ENCODE assay signal across 8 mouse cellular contexts in genomic region chr3:53448208-53448607, GRCm38 (mm10). TPM values are rescaled to one million over a fixed set of nuclear protein-coding genes. Genes with fewer than 3 reads are reported as not detected.
DNase-seq lines count a peak whose midpoint lies in the region; ATAC-seq and TF ChIP-seq lines count a peak whose summit lies in the region.

No protein-coding gene starts in this region.

- H3K9me3 ChIP-seq in hindbrain, embryonic 11.5 days (ENCODE audit: control insufficient read depth, low read length), result no peaks in the 10 kb centered on the region
- no peaks in the 10 kb centered on the region for H3K9me3 ChIP-seq in hindbrain, embryonic 10.5 days
- H3K9me3 ChIP-seq in CH12.LX (replicated peaks; ENCODE audit: low read length), result no peaks in the 10 kb centered on the region
- H3K9me3 ChIP-seq in kidney, embryonic 16.5 days (ENCODE audit: low read length), result peaks cover 4% of the 10 kb centered on the region; the same call in 1 of the 2 replicates

- peak; percentile 84 for DNase-seq in hindbrain, embryonic 11.5 days (ENCODE audit: low spot score)
- no peak for DNase-seq in hindbrain, embryonic 10.5 days (ENCODE audit: low spot score)
- peak; percentile 79 for DNase-seq in CH12.LX (ENCODE audit: extremely low read depth)
- peak; percentile 55 for DNase-seq in cerebellum, adult 11 months
- peak; percentile 90 for DNase-seq in forelimb bud, embryonic 11.5 days (ENCODE audit: low read depth, low spot score)
- DNase-seq in lung, postnatal 36 days, result peak; percentile 84

- TF ChIP-seq CTCF in CH12.LX (conservative IDR thresholded peaks at IDR 0.05 in 1 of 2, IDR thresholded peaks at IDR 0.05 in 1 of 2; ENCODE audit: low read depth in 2 of 2, low read length in 2 of 2), result peak; percentile 48 to 76

- H3K27ac ChIP-seq in hindbrain, embryonic 11.5 days (ENCODE audit: low read depth, low read length), result no peak overlapping the region
- H3K27ac ChIP-seq in hindbrain, embryonic 10.5 days, result no peak overlapping the region
- H3K27ac ChIP-seq in CH12.LX (ENCODE audit: insufficient read depth, low read depth), result no peak overlapping the region
- no peak overlapping the region for H3K27ac ChIP-seq in kidney, embryonic 16.5 days (ENCODE audit: low read length)

- TF ChIP-seq RAD21 in CH12.LX (IDR thresholded peaks at IDR 0.05; ENCODE audit: low read depth, low read length), result peak; percentile 82

- H3K27me3 ChIP-seq in hindbrain, embryonic 11.5 days (ENCODE audit: control insufficient read depth, insufficient read depth, low read length), result no peaks in the 10 kb centered on the region
- no peaks in the 10 kb centered on the region for H3K27me3 ChIP-seq in hindbrain, embryonic 10.5 days (ENCODE audit: insufficient read depth, poor library complexity, severe bottlenecking)
- no peaks in the 10 kb centered on the region for H3K27me3 ChIP-seq in CH12.LX (replicated peaks)
- H3K27me3 ChIP-seq in kidney, embryonic 16.5 days (ENCODE audit: insufficient read depth, low read length), result no peaks in the 10 kb centered on the region

- peaks cover 4% of the 10 kb centered on the region; the same call in 1 of the 2 replicates for H3K36me3 ChIP-seq in hindbrain, embryonic 11.5 days (ENCODE audit: control insufficient read depth, insufficient read depth, low read length)
- peaks cover 35% of the 10 kb centered on the region for H3K36me3 ChIP-seq in hindbrain, embryonic 10.5 days
- H3K36me3 ChIP-seq in CH12.LX (replicated peaks in 1 of 2; ENCODE audit: control insufficient read depth in 1 of 2, insufficient read depth in 1 of 2, low read length in 1 of 2), result peaks cover 33 to 55% of the 10 kb centered on the region in 2 experiments
- H3K36me3 ChIP-seq in kidney, embryonic 16.5 days (ENCODE audit: insufficient read depth, low read length), result peaks cover 30% of the 10 kb centered on the region

- no peaks in the 10 kb centered on the region for H3K4me1 ChIP-seq in hindbrain, embryonic 11.5 days (replicated peaks; ENCODE audit: control insufficient read depth, insufficient read depth, low read length)
- peaks cover 10% of the 10 kb centered on the region for H3K4me1 ChIP-seq in hindbrain, embryonic 10.5 days (replicated peaks)
- peaks cover 6 to 27% of the 10 kb centered on the region in 2 experiments; a peak in 2 of 4 replicates for H3K4me1 ChIP-seq in CH12.LX (ENCODE audit: control insufficient read depth in 1 of 2, insufficient read depth in 2 of 2)
- H3K4me1 ChIP-seq in kidney, embryonic 16.5 days (ENCODE audit: insufficient read depth, low read length), result peaks cover 3% of the 10 kb centered on the region; the same call in 1 of the 2 replicates

- in situ Hi-C loops in CH12.LX (cut with MboI; ENCODE audit: low pct_ligation_motif_present, low pct_unique_long_range_greater_than_20kb, low sequenced_read_pairs), result loop anchor here (10.0 kb wide), 1 partner anchor 413 kb away; no protein-coding TSS in a partner anchor

- TF ChIP-seq EP300 in CH12.LX (IDR thresholded peaks at IDR 0.05; ENCODE audit: low read length), result no peak

- peak; percentile 53 for ATAC-seq in hindbrain, embryonic 11.5 days (ENCODE audit: low FRiP score)
- ATAC-seq in kidney, embryonic 16.5 days (ENCODE audit: low FRiP score, low TSS enrichment), result peak; percentile 17; the same call in 1 of the 2 replicates
- ATAC-seq in erythroblast, adult 5-6 weeks (replicated peaks; ENCODE audit: low FRiP score, poor library complexity, severe bottlenecking), result no peak

- TF ChIP-seq POLR2A in CH12.LX (IDR thresholded peaks at IDR 0.05; ENCODE audit: low read depth, low read length), result no peak

- no peak overlapping the region for H3K4me2 ChIP-seq in hindbrain, embryonic 11.5 days (replicated peaks; ENCODE audit: low read depth, low read length)
- H3K4me2 ChIP-seq in CH12.LX (ENCODE audit: insufficient read depth, low read depth, poor library complexity, severe bottlenecking), result no peak overlapping the region
- no peak overlapping the region for H3K4me2 ChIP-seq in kidney, embryonic 16.5 days (replicated peaks; ENCODE audit: low read depth, low read length)

- no peak overlapping the region for H3K4me3 ChIP-seq in hindbrain, embryonic 11.5 days (ENCODE audit: low read depth, low read length)
- no peak overlapping the region for H3K4me3 ChIP-seq in hindbrain, embryonic 10.5 days
- no peak overlapping the region for H3K4me3 ChIP-seq in CH12.LX (replicated peaks in 1 of 3; ENCODE audit: low read depth in 2 of 3, low read length in 2 of 3, poor library complexity in 1 of 3)
- no peak overlapping the region for H3K4me3 ChIP-seq in kidney, embryonic 16.5 days (ENCODE audit: low read length)

- no peak overlapping the region for H3K9ac ChIP-seq in hindbrain, embryonic 11.5 days (ENCODE audit: low read depth, low read length)
- H3K9ac ChIP-seq in CH12.LX (ENCODE audit: insufficient read depth, low read depth), result no peak overlapping the region
- H3K9ac ChIP-seq in kidney, embryonic 16.5 days (replicated peaks; ENCODE audit: low read length), result no peak overlapping the region

- no peaks in the 10 kb centered on the region for H3K79me2 ChIP-seq in CH12.LX (replicated peaks; ENCODE audit: control insufficient read depth, extremely low read depth, insufficient read depth, poor library complexity, severe bottlenecking)

- WGBS in hindbrain, embryonic 11.5 days, result 34% methylated on average over 2 of the region's 2 CpGs
- WGBS in hindbrain, embryonic 10.5 days, result 33% methylated on average over 2 of the region's 2 CpGs
- WGBS in kidney, embryonic 16.5 days, result 23% methylated on average over 2 of the region's 2 CpGs

- dilution Hi-C loops in CH12.LX (cut with MboI; ENCODE audit: extremely low pct_ligation_motif_present, extremely low pct_unique_long_range_greater_than_20kb, low sequenced_read_pairs), result no loop called here

TF ChIP-seq in CH12.LX, 34 proteins besides CTCF, POLR2A, EP300 and RAD21:
- peak; percentile 24; the same call in 1 of the 2 replicates for TF ChIP-seq JUND (conservative IDR thresholded peaks at IDR 0.05; ENCODE audit: low read depth, low read length)
- peak; percentile 56 for TF ChIP-seq SMC3 (IDR thresholded peaks at IDR 0.05; ENCODE audit: low read depth, low read length)
- no peak for TF ChIP-seq MYC (IDR thresholded peaks at IDR 0.05; ENCODE audit: low read depth, low read length)
- TF ChIP-seq POLR2AphosphoS2 (IDR thresholded peaks at IDR 0.05; ENCODE audit: low read depth, low read length), result 0 out of 2 replicates have a peak, but pooled peaks have one; percentile 31
- no peak for TF ChIP-seq USF2 (conservative IDR thresholded peaks at IDR 0.05; ENCODE audit: low read depth, low read length)

RNA-seq across cellular contexts. Expression of gene Nhlrc3, which starts 14.9 kb away (rescaled TPM):
- polyA plus RNA-seq in hindbrain, embryonic 11.5 days (2014; fragmentation: Nextera tagmentation; extraction: Ambion mirVana), result 8.2 and 9.6 TPM in 2 replicates
- 9.3 and 9.9 TPM in 2 replicates for polyA plus RNA-seq in hindbrain, embryonic 10.5 days (2016; fragmentation: Nextera tagmentation; extraction: Ambion mirVana)
- 4.6 and 5.8 TPM in 2 replicates for total RNA-seq in CH12.LX (2012; rRNA removed)
- 7.2 and 7.9 TPM in 2 replicates for total RNA-seq in CH12.LX (2014; rRNA removed)
- 7.2 and 7.3 TPM in 2 replicates for polyA plus RNA-seq in CH12.LX (2012; ENCODE audit: insufficient read length, low read depth)
- 11.5 and 11.9 TPM in 2 replicates for polyA plus RNA-seq in kidney, embryonic 16.5 days (2015; fragmentation: Nextera tagmentation; extraction: Ambion mirVana)
- total RNA-seq in erythroblast, adult 5-6 weeks (2015; ENCODE audit: low replicate concordance), result 0.96 and 3.6 TPM in 2 replicates
- 3.4 and 5.0 TPM in 2 replicates for total RNA-seq in erythroblast, adult 5-6 weeks (2017; ENCODE audit: low replicate concordance)

RNA-seq across cellular contexts. Expression of gene Proser1, which starts 15.3 kb away (rescaled TPM):
- polyA plus RNA-seq in hindbrain, embryonic 11.5 days (2014; fragmentation: Nextera tagmentation; extraction: Ambion mirVana), result 25.5 and 30.2 TPM in 2 replicates
- polyA plus RNA-seq in hindbrain, embryonic 10.5 days (2016; fragmentation: Nextera tagmentation; extraction: Ambion mirVana), result 22.4 and 24.2 TPM in 2 replicates
- 3.3 and 3.9 TPM in 2 replicates for total RNA-seq in CH12.LX (2012; rRNA removed)
- total RNA-seq in CH12.LX (2014; rRNA removed), result 2.2 and 2.9 TPM in 2 replicates
- 16.2 and 22.2 TPM in 2 replicates for polyA plus RNA-seq in CH12.LX (2012; ENCODE audit: insufficient read length, low read depth)
- 19.6 and 25.0 TPM in 2 replicates for polyA plus RNA-seq in kidney, embryonic 16.5 days (2015; fragmentation: Nextera tagmentation; extraction: Ambion mirVana)
- 10.4 and 11.7 TPM in 2 replicates for total RNA-seq in erythroblast, adult 5-6 weeks (2015; ENCODE audit: low replicate concordance)
- 0.34 and 1.1 TPM in 2 replicates for total RNA-seq in erythroblast, adult 5-6 weeks (2017; ENCODE audit: low replicate concordance)

RNA-seq across cellular contexts. Expression of gene Stoml3, which starts 40.2 kb away (rescaled TPM):
- polyA plus RNA-seq in hindbrain, embryonic 11.5 days (2014; fragmentation: Nextera tagmentation; extraction: Ambion mirVana), result not detected in 2 replicates
- 0.09 TPM in 1 of 2 replicates, not detected in the other for polyA plus RNA-seq in hindbrain, embryonic 10.5 days (2016; fragmentation: Nextera tagmentation; extraction: Ambion mirVana)
- not detected in 2 replicates for total RNA-seq in CH12.LX (2012; rRNA removed)
- total RNA-seq in CH12.LX (2014; rRNA removed), result not detected in 2 replicates
- not detected in 2 replicates for polyA plus RNA-seq in CH12.LX (2012; ENCODE audit: insufficient read length, low read depth)
- 0.09 and 0.22 TPM in 2 replicates for polyA plus RNA-seq in kidney, embryonic 16.5 days (2015; fragmentation: Nextera tagmentation; extraction: Ambion mirVana)
- not detected in 2 replicates for total RNA-seq in erythroblast, adult 5-6 weeks (2015; ENCODE audit: low replicate concordance)
- not detected in 2 replicates for total RNA-seq in erythroblast, adult 5-6 weeks (2017; ENCODE audit: low replicate concordance)
